22 mouse cellular contexts compared by ENCODE assay signal in the genomic region with DNA sequence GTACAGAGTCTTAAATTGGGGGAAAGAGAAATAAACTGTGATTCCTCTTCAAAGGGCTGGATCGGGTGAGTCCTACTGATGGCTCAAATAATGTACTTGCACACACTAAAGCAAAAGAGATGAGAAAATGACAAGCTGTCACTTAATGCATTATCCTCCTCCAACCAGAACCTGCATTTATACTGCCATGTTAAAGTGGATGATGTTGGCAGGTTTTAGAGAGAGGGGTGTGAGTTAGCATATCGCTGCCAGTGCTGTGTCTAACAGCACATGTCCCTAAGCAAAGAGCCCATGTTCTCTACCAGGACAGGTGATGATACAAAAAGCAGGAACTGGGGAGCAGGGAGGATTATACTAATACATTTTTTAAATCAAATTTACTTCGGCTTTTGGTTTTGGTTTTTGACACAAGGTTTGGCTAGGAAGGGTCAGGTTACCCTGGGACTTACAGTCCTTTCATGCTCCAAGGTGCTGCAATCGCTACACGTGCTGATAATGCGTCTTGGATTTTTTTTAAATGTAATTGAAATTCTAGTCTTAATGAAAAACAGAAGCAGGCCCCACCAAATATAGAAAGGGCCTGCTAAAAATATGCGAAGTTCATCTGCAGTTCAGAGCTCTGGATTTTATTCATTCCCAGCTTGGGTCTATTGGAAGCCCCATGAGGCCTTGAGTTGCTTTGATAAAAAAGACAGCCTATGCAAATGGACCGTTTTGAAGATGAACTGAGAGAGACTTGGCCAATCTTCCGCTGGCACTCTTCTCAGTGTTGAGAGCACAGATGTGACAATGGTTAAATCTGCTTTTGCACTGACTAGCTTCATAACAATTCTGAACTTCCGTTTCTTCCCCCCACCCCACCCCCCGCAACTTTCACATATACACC. TPM values are rescaled to one million over a fixed set of nuclear protein-coding genes. Genes with fewer than 3 reads are reported as not detected.
DNase-seq lines count a peak whose midpoint lies in the region; ATAC-seq lines count a peak whose summit lies in the region.
"Had no signal": no experiment of that assay in that cellular context is flagged by ENCODE, and none has a peak within 500 bp of the region (broad histone marks: within the 10 kb centered on the region; RNA-seq: fewer than 3 reads in every experiment).

No protein-coding gene starts in this region.

- H3K36me3 ChIP-seq in limb, embryonic 11.5 days (ENCODE audit: control insufficient read depth, insufficient read depth, low read length) = no peaks in the 10 kb centered on the region
- no peaks in the 10 kb centered on the region for H3K36me3 ChIP-seq in limb, embryonic 10.5 days
- H3K36me3 ChIP-seq in embryonic facial prominence, embryonic 13.5 days = no peaks in the 10 kb centered on the region
- no peaks in the 10 kb centered on the region for H3K36me3 ChIP-seq in midbrain, embryonic 14.5 days (ENCODE audit: control insufficient read depth, insufficient read depth, low read length)
- H3K36me3 ChIP-seq: hindbrain, embryonic 10.5 days; intestine, embryonic 15.5 days; liver, embryonic 12.5 days; neural tube, embryonic 15.5 days had no signal

- ATAC-seq in limb, embryonic 11.5 days (ENCODE audit: insufficient number of reproducible peaks, low FRiP score, low TSS enrichment, low read depth) = peak; percentile 52; the same call in 1 of the 2 replicates
- ATAC-seq in embryonic facial prominence, embryonic 13.5 days (ENCODE audit: insufficient number of reproducible peaks, insufficient read depth, low FRiP score, low TSS enrichment, low read depth) = no peak
- no peak for ATAC-seq in midbrain, embryonic 14.5 days (ENCODE audit: low FRiP score, low TSS enrichment)
- ATAC-seq: intestine, embryonic 15.5 days; liver, embryonic 12.5 days; lung, postnatal 0 days had no signal

- no peaks in the 10 kb centered on the region for H3K27me3 ChIP-seq in limb, embryonic 11.5 days (ENCODE audit: control insufficient read depth, insufficient read depth, low read length)
- H3K27me3 ChIP-seq in limb, embryonic 10.5 days (ENCODE audit: low read depth, poor library complexity, severe bottlenecking) = no peaks in the 10 kb centered on the region
- no peaks in the 10 kb centered on the region for H3K27me3 ChIP-seq in embryonic facial prominence, embryonic 13.5 days
- H3K27me3 ChIP-seq in midbrain, embryonic 14.5 days (ENCODE audit: control insufficient read depth, insufficient read depth, low read length) = no peaks in the 10 kb centered on the region
- H3K27me3 ChIP-seq: intestine, embryonic 15.5 days; liver, embryonic 12.5 days; neural tube, embryonic 15.5 days had no signal

- H3K4me2 ChIP-seq in limb, embryonic 11.5 days (ENCODE audit: low read depth, severe bottlenecking) = no peak overlapping the region
- H3K4me2 ChIP-seq in embryonic facial prominence, embryonic 13.5 days = no peak overlapping the region
- no peak overlapping the region for H3K4me2 ChIP-seq in midbrain, embryonic 14.5 days (ENCODE audit: low read length)
- H3K4me2 ChIP-seq: intestine, embryonic 15.5 days; liver, embryonic 12.5 days; neural tube, embryonic 15.5 days had no signal

- no peaks in the 10 kb centered on the region for H3K4me1 ChIP-seq in limb, embryonic 11.5 days (ENCODE audit: control insufficient read depth, insufficient read depth, low read length)
- peaks cover 13% of the 10 kb centered on the region for H3K4me1 ChIP-seq in limb, embryonic 10.5 days
- peaks cover 28% of the 10 kb centered on the region for H3K4me1 ChIP-seq in embryonic facial prominence, embryonic 13.5 days
- H3K4me1 ChIP-seq in midbrain, embryonic 14.5 days (ENCODE audit: control insufficient read depth, insufficient read depth, low read length) = peaks cover 11% of the 10 kb centered on the region
- H3K4me1 ChIP-seq: intestine, embryonic 15.5 days; liver, embryonic 12.5 days; neural tube, embryonic 15.5 days had no signal

- no peak overlapping the region for H3K27ac ChIP-seq in limb, embryonic 11.5 days (replicated peaks; ENCODE audit: low read depth, low read length)
- H3K27ac ChIP-seq in limb, embryonic 10.5 days = no peak overlapping the region
- 0 out of 2 replicates have a peak overlapping the region, but pooled peaks have one; percentile 3 for H3K27ac ChIP-seq in embryonic facial prominence, embryonic 13.5 days
- H3K27ac ChIP-seq in midbrain, embryonic 14.5 days (replicated peaks; ENCODE audit: low read depth, low read length) = 0 out of 2 replicates have a peak overlapping the region, but pooled peaks have one; percentile 37
- H3K27ac ChIP-seq: gastrocnemius, adult 2 months; hindbrain, embryonic 10.5 days; intestine, embryonic 15.5 days; liver, embryonic 12.5 days; neural tube, embryonic 15.5 days had no signal

- WGBS in limb, embryonic 11.5 days = 49% methylated on average over 11 of the region's 11 CpGs
- 55% methylated on average over 11 of the region's 11 CpGs for WGBS in limb, embryonic 10.5 days
- 24% methylated on average over 11 of the region's 11 CpGs for WGBS in embryonic facial prominence, embryonic 13.5 days
- 38% methylated on average over 11 of the region's 11 CpGs for WGBS in midbrain, embryonic 14.5 days

- intact Hi-C loops in left cerebral cortex, postnatal 25 days (cut with DNase I) = no loop called here

- DNase-seq in embryo, embryonic 10.5 days (ENCODE audit: low spot score) = peak; percentile 40
- no peak for DNase-seq in embryo, embryonic 10 days (ENCODE audit: low spot score)
- DNase-seq in limb, embryonic 11.5 days (ENCODE audit: low spot score) = no peak
- no peak for DNase-seq in limb, embryonic 10.5 days (ENCODE audit: low spot score)
- peak; percentile 48 for DNase-seq in midbrain, embryonic 14.5 days
- no peak for DNase-seq in left cerebral cortex, postnatal 25 days (ENCODE audit: low spot score in 2 of 2)
- DNase-seq in adrenal gland, postnatal 10 days = no peak
- DNase-seq: adrenal gland, adult 2 months; cerebellum, adult 11-12 months; gastrocnemius, adult 2 months; heart, adult 18-20 months; kidney, postnatal 4 days; right cerebral cortex, postnatal 4 days; thymus, postnatal 14 days had no signal

- H3K9ac ChIP-seq in limb, embryonic 11.5 days (ENCODE audit: low read length) = no peak overlapping the region
- no peak overlapping the region for H3K9ac ChIP-seq in embryonic facial prominence, embryonic 13.5 days
- no peak overlapping the region for H3K9ac ChIP-seq in midbrain, embryonic 14.5 days (replicated peaks; ENCODE audit: low read length)
- H3K9ac ChIP-seq: intestine, embryonic 15.5 days; liver, embryonic 12.5 days; neural tube, embryonic 15.5 days had no signal

- no peaks in the 10 kb centered on the region for H3K9me3 ChIP-seq in limb, embryonic 11.5 days (ENCODE audit: control insufficient read depth, low read length)
- no peaks in the 10 kb centered on the region for H3K9me3 ChIP-seq in limb, embryonic 10.5 days (replicated peaks)
- H3K9me3 ChIP-seq in embryonic facial prominence, embryonic 13.5 days = no peaks in the 10 kb centered on the region
- no peaks in the 10 kb centered on the region for H3K9me3 ChIP-seq in midbrain, embryonic 14.5 days (ENCODE audit: control insufficient read depth, low read length)
- H3K9me3 ChIP-seq: hindbrain, embryonic 10.5 days; intestine, embryonic 15.5 days; liver, embryonic 12.5 days; neural tube, embryonic 15.5 days had no signal

- no peak overlapping the region for H3K4me3 ChIP-seq in limb, embryonic 11.5 days (ENCODE audit: low read depth, low read length)
- no peak overlapping the region for H3K4me3 ChIP-seq in limb, embryonic 10.5 days
- no peak overlapping the region for H3K4me3 ChIP-seq in embryonic facial prominence, embryonic 13.5 days
- no peak overlapping the region for H3K4me3 ChIP-seq in midbrain, embryonic 14.5 days (replicated peaks; ENCODE audit: low read depth, low read length)
- H3K4me3 ChIP-seq: gastrocnemius, adult 2 months; hindbrain, embryonic 10.5 days; intestine, embryonic 15.5 days; liver, embryonic 12.5 days; myocyte; neural tube, embryonic 15.5 days had no signal

RNA-seq across cellular contexts. Expression of a gene that starts 24.7 kb away (rescaled TPM):
- 0.08 and 0.23 TPM in 2 replicates for polyA plus RNA-seq in limb, embryonic 11.5 days (2014; fragmentation: Nextera tagmentation; extraction: Ambion mirVana)
- polyA plus RNA-seq in limb, embryonic 10.5 days (2016; fragmentation: Nextera tagmentation; extraction: Ambion mirVana) = 0.05 and 0.15 TPM in 2 replicates
- polyA plus RNA-seq in embryonic facial prominence, embryonic 13.5 days (2015; fragmentation: Nextera tagmentation; extraction: Ambion mirVana) = 0.56 and 0.67 TPM in 2 replicates
- 1.8 and 2.8 TPM in 2 replicates for polyA plus RNA-seq in midbrain, embryonic 14.5 days (2014; fragmentation: Nextera tagmentation; extraction: Ambion mirVana)
- 100 to 1,000 TPM in 1 of 2 experiments, 10 to 100 TPM in 1; 81.5 to 167 TPM for total RNA-seq in left cerebral cortex, postnatal 25 days (2021)
- total RNA-seq in adrenal gland, postnatal 10 days (2021) = under 1 TPM; 0.55 to 0.75 TPM
- total RNA-seq: common myeloid progenitor, adult 5-6 weeks; gastrocnemius, adult 2 months had no signal
- polyA plus RNA-seq: myocyte had no signal

Comparison
In these comparisons a context has a peak if more than half of its experiments do, and no peak if none do; other contexts are left out.
1. DNase-seq: peak in embryo, embryonic 10.5 days (single experiment) and midbrain, embryonic 14.5 days (single experiment); none in embryo, embryonic 10 days (single experiment), limb, embryonic 11.5 days (single experiment), limb, embryonic 10.5 days (single experiment), left cerebral cortex, postnatal 25 days (0 of 2) and adrenal gland, postnatal 10 days (single experiment).
2. H3K27ac ChIP-seq: peak in embryonic facial prominence, embryonic 13.5 days (single experiment) and midbrain, embryonic 14.5 days (single experiment); none in limb, embryonic 11.5 days (single experiment) and limb, embryonic 10.5 days (single experiment).